Mouse (Mus musculus): ENCODE data around the gene Vars. TPM values are rescaled to one million over a fixed set of nuclear protein-coding genes. Genes with fewer than 3 reads are reported as not detected.
A peak's percentile ranks its signal among the peaks of the same experiment; 100 is the strongest.
"Not testable (repeated sequence)": the region's sequence is repeated elsewhere in the genome, so short reads cannot be mapped to it uniquely, and the experiment has no call there.

The Vars gene
- polyA plus RNA-seq, 1 experiment from 2014 or later: 114 TPM

DNA sequence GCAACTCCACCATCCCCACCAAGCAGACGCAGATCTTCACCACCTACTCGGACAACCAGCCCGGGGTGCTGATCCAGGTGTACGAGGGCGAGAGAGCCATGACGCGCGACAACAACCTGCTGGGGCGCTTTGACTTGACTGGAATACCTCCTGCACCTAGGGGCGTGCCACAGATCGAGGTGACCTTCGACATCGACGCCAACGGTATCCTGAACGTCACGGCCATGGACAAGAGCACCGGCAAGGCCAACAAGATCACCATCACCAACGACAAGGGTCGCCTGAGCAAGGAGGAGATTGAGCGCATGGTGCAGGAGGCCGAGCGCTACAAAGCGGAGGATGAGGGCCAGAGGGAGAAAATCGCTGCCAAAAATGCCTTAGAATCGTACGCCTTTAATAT lies 22.5 kb upstream of the Vars start:
- Histone ChIP-seq H3K36me3 (ENCODE audit: control insufficient read depth, insufficient read depth, low read length) (no peaks in the 10 kb centered on the region), H3K4me2 (ENCODE audit: low read depth) (no peak overlapping the region), H3K4me3 (ENCODE audit: low read depth, low read length) (no peak overlapping the region), H3K9ac (ENCODE audit: low read length) (no peak overlapping the region), H3K27ac (ENCODE audit: low read depth, low read length) (no peak overlapping the region), H3K9me3 (ENCODE audit: control insufficient read depth, low read length) (no peaks in the 10 kb centered on the region), H3K27me3 (ENCODE audit: control insufficient read depth, insufficient read depth, low read length) (no peaks in the 10 kb centered on the region), H3K4me1 (ENCODE audit: control insufficient read depth, insufficient read depth, low read length) (peaks cover 10% of the 10 kb centered on the region)
- 91% methylated on average over 27 of the region's 27 CpGs for WGBS
- no peak for DNase-seq (ENCODE audit: low spot score)
- ATAC-seq (ENCODE audit: insufficient read depth, low FRiP score, low TSS enrichment): no peak

DNA sequence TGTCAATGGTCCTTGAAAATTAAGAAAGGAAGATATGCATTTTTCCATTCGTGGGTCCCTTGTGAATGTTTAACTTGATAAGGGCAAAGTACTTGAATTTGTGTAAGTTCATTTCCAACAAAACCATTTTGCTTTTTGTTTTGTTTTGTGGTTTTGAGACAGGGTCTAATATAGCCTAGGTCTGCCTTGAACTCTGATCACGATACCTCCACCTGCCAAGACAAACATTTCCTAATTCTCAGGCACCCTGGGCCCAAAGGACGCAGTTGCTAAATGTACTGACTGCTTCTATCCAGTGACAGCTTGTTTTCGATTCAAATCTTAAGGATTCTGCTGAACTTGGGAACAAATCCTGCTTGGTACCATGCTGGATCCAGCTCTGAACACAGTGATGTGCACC lies 21.2 kb upstream of the Vars start:
- Histone ChIP-seq H3K4me3 (ENCODE audit: low read depth, low read length) (no peak overlapping the region), H3K4me1 (ENCODE audit: control insufficient read depth, insufficient read depth, low read length) (peaks cover 10% of the 10 kb centered on the region), H3K27ac (ENCODE audit: low read depth, low read length) (no peak overlapping the region), H3K4me2 (ENCODE audit: low read depth) (no peak overlapping the region), H3K27me3 (ENCODE audit: control insufficient read depth, insufficient read depth, low read length) (no peaks in the 10 kb centered on the region), H3K9ac (ENCODE audit: low read length) (no peak overlapping the region), H3K9me3 (ENCODE audit: control insufficient read depth, low read length) (no peaks in the 10 kb centered on the region), H3K36me3 (ENCODE audit: control insufficient read depth, insufficient read depth, low read length) (no peaks in the 10 kb centered on the region)
- no peak for ATAC-seq (ENCODE audit: insufficient read depth, low FRiP score, low TSS enrichment)
- WGBS: 90% methylated on average over 4 of the region's 4 CpGs
- DNase-seq (ENCODE audit: low spot score): no peak

DNA sequence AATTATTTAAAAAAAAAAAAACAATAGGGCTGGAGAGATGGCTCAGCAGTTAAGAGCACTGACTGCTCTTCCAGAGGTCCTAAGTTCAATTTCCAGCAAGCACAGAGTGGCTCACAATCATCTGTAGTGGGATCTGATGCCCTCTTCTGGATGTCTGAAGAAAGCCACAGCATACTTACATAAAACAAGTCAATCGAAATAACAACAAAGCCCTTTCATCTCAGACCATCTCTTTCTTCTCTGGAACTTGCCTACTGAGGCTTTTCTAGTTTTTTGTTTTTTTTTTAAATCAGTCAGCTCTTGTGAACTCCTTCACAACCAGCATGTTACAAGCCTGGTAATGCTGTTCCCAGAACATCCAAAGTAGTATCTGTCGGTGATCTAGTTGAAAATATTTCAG lies 20.1 kb upstream of the Vars start:
- Histone ChIP-seq H3K27ac (ENCODE audit: low read depth, low read length) (no peak overlapping the region), H3K36me3 (ENCODE audit: control insufficient read depth, insufficient read depth, low read length) (peaks cover 2% of the 10 kb centered on the region; the same call in 1 of the 2 replicates), H3K4me1 (ENCODE audit: control insufficient read depth, insufficient read depth, low read length) (peaks cover 10% of the 10 kb centered on the region), H3K27me3 (ENCODE audit: control insufficient read depth, insufficient read depth, low read length) (no peaks in the 10 kb centered on the region), H3K9ac (ENCODE audit: low read length) (peak overlapping the region; percentile 92), H3K4me2 (ENCODE audit: low read depth) (peak overlapping the region; percentile 71), H3K4me3 (ENCODE audit: low read depth, low read length) (peak overlapping the region; percentile 89), H3K9me3 (ENCODE audit: control insufficient read depth, low read length) (no peaks in the 10 kb centered on the region)
- ATAC-seq (ENCODE audit: insufficient read depth, low FRiP score, low TSS enrichment) (no peak), DNase-seq (ENCODE audit: low spot score) (peak; percentile 9)
- 17% methylated on average over 2 of the region's 2 CpGs for WGBS

DNA sequence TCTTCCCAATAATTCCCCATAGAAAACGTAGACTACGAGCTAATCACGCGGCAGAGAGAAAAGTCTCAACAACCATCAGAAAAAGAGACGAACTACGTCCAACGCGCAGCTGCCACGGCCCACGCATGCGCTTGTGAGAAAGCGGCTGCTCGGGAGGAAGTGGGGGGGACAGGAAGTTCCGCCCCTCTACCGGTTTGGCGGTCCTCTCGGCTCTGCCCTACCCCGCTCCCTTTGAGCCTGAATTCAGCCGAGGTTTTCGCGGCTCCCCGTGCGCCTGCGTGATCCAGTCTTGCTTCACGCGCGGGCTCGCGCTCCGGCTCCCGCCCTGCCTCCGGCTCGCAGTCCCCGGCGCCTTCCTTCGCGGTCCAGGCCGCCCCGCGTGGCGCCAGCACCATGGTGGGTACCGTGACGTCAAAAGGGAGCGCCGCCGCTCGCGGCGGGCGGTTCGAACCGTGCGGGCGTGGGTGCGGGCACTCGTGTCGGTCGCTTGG lies 19.1 kb upstream of the Vars start, which contains the start of gene Lsm2:
Lsm2 (plus strand) TSS at position 173 of the 491 bp plus-strand sequence.
- H3K4me3 ChIP-seq (ENCODE audit: low read depth, low read length): peak within 1 kb of the TSS; percentile 89
- DNase-seq (ENCODE audit: low spot score) (peak; percentile 92), ATAC-seq (ENCODE audit: insufficient read depth, low FRiP score, low TSS enrichment) (peak; percentile 90)
- peaks cover 6% of the 10 kb centered on the region for H3K36me3 ChIP-seq (ENCODE audit: control insufficient read depth, insufficient read depth, low read length)
- H3K9me3 ChIP-seq (ENCODE audit: control insufficient read depth, low read length): no peaks in the 10 kb centered on the region
- H3K27me3 ChIP-seq (ENCODE audit: control insufficient read depth, insufficient read depth, low read length): no peaks in the 10 kb centered on the region
- H3K27ac ChIP-seq (ENCODE audit: low read depth, low read length): peak within 1 kb of the TSS; percentile 89
- peak within 1 kb of the TSS; percentile 92 for H3K9ac ChIP-seq (ENCODE audit: low read length)
- under 1% methylated on average over 57 of the region's 58 CpGs for WGBS
- peak within 1 kb of the TSS; percentile 71 for H3K4me2 ChIP-seq (ENCODE audit: low read depth)
- H3K4me1 ChIP-seq (ENCODE audit: control insufficient read depth, insufficient read depth, low read length): peaks cover 10% of the 10 kb centered on the region

DNA sequence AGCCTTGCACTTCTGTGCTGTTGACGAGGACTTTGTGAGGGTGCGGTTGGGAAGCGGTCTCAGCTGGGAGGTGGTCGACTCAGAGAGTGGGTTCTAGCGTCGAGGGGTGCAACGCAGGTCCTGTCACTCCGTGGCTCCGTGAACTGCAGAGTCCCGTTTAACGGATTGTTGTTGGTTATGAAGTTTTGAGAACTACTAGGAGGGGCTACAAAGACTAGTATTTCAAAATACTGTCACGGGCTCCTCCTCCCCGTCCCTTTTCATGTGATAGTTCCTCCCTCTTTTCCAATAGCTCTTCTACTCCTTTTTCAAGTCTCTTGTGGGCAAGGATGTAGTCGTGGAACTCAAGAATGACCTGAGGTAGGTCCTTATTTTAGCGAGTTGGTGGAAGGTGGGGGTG lies 18.5 kb upstream of the Vars start:
- peaks cover 6% of the 10 kb centered on the region for H3K36me3 ChIP-seq (ENCODE audit: control insufficient read depth, insufficient read depth, low read length)
- ATAC-seq (ENCODE audit: insufficient read depth, low FRiP score, low TSS enrichment) (no peak; the same call in 1 of the 2 replicates), DNase-seq (ENCODE audit: low spot score) (no peak)
- H3K4me3 ChIP-seq (ENCODE audit: low read depth, low read length): peak overlapping the region; percentile 89
- WGBS: under 1% methylated on average over 15 of the region's 15 CpGs
- peak overlapping the region; percentile 71 for H3K4me2 ChIP-seq (ENCODE audit: low read depth)
- no peaks in the 10 kb centered on the region for H3K9me3 ChIP-seq (ENCODE audit: control insufficient read depth, low read length)
- no peaks in the 10 kb centered on the region for H3K27me3 ChIP-seq (ENCODE audit: control insufficient read depth, insufficient read depth, low read length)
- H3K27ac ChIP-seq (ENCODE audit: low read depth, low read length): peak overlapping the region; percentile 89
- peaks cover 10% of the 10 kb centered on the region for H3K4me1 ChIP-seq (ENCODE audit: control insufficient read depth, insufficient read depth, low read length)
- H3K9ac ChIP-seq (ENCODE audit: low read length): peak overlapping the region; percentile 92

DNA sequence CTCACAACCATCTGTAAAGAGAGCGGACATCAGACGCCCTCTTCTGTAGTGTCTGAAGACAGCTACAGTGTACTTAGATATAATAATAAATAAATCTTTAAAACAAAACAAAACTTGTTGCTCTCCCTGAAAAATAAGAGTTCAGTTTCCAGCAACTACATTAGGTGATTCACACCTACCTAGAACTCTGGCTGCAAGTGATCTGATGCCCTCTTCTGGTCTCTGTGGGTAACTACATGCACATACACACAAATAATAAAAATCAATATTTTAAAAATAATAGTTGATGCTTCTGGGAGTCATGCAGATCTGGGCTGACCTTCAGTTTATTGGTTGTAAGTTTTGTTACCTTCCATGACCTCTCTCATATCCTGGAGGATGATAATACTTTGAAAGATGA lies 16.6 kb upstream of the Vars start:
- 80% methylated on average over 2 of the region's 2 CpGs for WGBS
- Histone ChIP-seq H3K27me3 (ENCODE audit: control insufficient read depth, insufficient read depth, low read length) (no peaks in the 10 kb centered on the region), H3K4me2 (ENCODE audit: low read depth) (no peak overlapping the region), H3K9ac (ENCODE audit: low read length) (no peak overlapping the region), H3K9me3 (ENCODE audit: control insufficient read depth, low read length) (no peaks in the 10 kb centered on the region), H3K36me3 (ENCODE audit: control insufficient read depth, insufficient read depth, low read length) (peaks cover 6% of the 10 kb centered on the region), H3K27ac (ENCODE audit: low read depth, low read length) (no peak overlapping the region), H3K4me1 (ENCODE audit: control insufficient read depth, insufficient read depth, low read length) (peaks cover 10% of the 10 kb centered on the region), H3K4me3 (ENCODE audit: low read depth, low read length) (no peak overlapping the region)
- DNase-seq (ENCODE audit: low spot score): no peak
- no peak for ATAC-seq (ENCODE audit: insufficient read depth, low FRiP score, low TSS enrichment)

DNA sequence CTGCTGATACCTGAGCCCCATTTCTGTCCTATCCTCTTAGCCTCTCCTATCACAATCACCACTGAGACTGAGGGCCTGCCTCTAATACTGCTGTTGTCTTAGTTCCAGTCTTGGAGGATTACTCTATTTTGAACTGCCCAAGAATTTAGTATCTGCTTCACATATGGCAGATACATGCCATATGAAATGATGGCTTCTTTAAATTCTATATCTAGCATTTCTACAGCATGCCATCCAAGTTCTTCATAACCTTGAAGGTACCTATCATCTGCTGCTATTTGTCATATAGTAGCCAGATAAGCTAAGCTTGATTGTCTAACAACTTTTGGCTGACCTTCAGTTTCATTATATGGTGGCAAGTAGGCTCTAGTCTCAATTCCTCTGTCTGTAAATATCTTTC lies 6.0 kb upstream of the Vars start:
- no peak overlapping the region for H3K4me3 ChIP-seq (ENCODE audit: low read depth, low read length)
- no peak overlapping the region for H3K4me2 ChIP-seq (ENCODE audit: low read depth)
- H3K9me3 ChIP-seq (ENCODE audit: control insufficient read depth, low read length): no peaks in the 10 kb centered on the region
- H3K9ac ChIP-seq (ENCODE audit: low read length): no peak overlapping the region
- no peak overlapping the region for H3K27ac ChIP-seq (ENCODE audit: low read depth, low read length)
- DNase-seq (ENCODE audit: low spot score): no peak
- no peaks in the 10 kb centered on the region for H3K4me1 ChIP-seq (ENCODE audit: control insufficient read depth, insufficient read depth, low read length)
- no peak for ATAC-seq (ENCODE audit: insufficient read depth, low FRiP score, low TSS enrichment)
- no peaks in the 10 kb centered on the region for H3K27me3 ChIP-seq (ENCODE audit: control insufficient read depth, insufficient read depth, low read length)
- no peaks in the 10 kb centered on the region for H3K36me3 ChIP-seq (ENCODE audit: control insufficient read depth, insufficient read depth, low read length)

DNA sequence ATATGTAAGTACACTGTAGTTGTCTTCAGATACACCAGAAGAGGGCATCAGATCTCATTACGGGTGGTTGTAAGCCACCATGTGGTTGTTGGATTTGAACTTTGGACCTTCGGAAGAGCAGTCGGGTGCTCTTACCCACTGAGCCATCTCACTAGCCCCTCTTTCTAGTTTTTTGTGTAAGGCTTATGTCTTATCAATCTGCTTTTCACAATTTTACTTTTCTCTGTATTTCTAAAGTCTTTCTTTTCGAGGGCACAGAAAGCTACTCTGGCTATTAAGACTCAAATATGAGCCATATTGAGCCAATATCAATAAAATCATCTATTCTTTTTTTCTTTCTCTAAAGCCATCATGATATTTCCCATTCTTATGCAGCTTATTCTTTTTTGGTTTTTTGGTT lies 5.6 kb upstream of the Vars start:
- H3K4me1 ChIP-seq (ENCODE audit: control insufficient read depth, insufficient read depth, low read length); DNase-seq (ENCODE audit: low spot score); H3K9me3 ChIP-seq (ENCODE audit: control insufficient read depth, low read length); H3K4me2 ChIP-seq (ENCODE audit: low read depth); H3K4me3 ChIP-seq (ENCODE audit: low read depth, low read length); H3K9ac ChIP-seq (ENCODE audit: low read length); H3K36me3 ChIP-seq (ENCODE audit: control insufficient read depth, insufficient read depth, low read length); H3K27me3 ChIP-seq (ENCODE audit: control insufficient read depth, insufficient read depth, low read length); ATAC-seq (ENCODE audit: insufficient read depth, low FRiP score, low TSS enrichment); H3K27ac ChIP-seq (ENCODE audit: low read depth, low read length): not testable (repeated sequence)
- 95% methylated on average over 4 of the region's 4 CpGs for WGBS

DNA sequence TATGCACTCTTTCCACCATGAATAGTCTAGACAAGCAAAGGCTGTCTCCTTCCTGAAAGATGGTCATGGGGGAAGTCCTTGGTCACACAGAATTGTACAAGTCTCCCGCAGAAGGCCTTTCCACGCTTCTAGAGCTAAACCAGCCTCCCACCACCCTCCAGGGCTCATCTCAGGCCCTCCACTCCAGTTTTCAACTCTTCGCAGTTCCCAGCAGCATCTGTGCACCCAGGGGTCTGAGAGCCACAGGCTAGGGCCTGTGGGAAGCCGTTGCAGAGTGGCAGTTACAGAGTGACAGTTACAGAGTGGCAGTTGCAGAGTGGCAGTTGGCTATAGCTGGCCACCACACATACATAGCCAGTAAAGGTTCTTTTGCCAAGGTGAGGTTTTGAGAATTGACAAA lies 4.9 kb upstream of the Vars start:
- H3K9ac ChIP-seq (ENCODE audit: low read length); ATAC-seq (ENCODE audit: insufficient read depth, low FRiP score, low TSS enrichment); H3K4me1 ChIP-seq (ENCODE audit: control insufficient read depth, insufficient read depth, low read length); H3K27me3 ChIP-seq (ENCODE audit: control insufficient read depth, insufficient read depth, low read length); H3K4me2 ChIP-seq (ENCODE audit: low read depth); H3K9me3 ChIP-seq (ENCODE audit: control insufficient read depth, low read length); H3K27ac ChIP-seq (ENCODE audit: low read depth, low read length); H3K36me3 ChIP-seq (ENCODE audit: control insufficient read depth, insufficient read depth, low read length); H3K4me3 ChIP-seq (ENCODE audit: low read depth, low read length): not testable (repeated sequence)
- peak; percentile 1 for DNase-seq (ENCODE audit: low spot score)
- WGBS: 97% methylated on average over 4 of the region's 4 CpGs

Data from neural tube, embryonic 11.5 days (tissue).